Mouse (Mus musculus): Measurements from ENCODE around the gene Fbxw10.

DNA sequence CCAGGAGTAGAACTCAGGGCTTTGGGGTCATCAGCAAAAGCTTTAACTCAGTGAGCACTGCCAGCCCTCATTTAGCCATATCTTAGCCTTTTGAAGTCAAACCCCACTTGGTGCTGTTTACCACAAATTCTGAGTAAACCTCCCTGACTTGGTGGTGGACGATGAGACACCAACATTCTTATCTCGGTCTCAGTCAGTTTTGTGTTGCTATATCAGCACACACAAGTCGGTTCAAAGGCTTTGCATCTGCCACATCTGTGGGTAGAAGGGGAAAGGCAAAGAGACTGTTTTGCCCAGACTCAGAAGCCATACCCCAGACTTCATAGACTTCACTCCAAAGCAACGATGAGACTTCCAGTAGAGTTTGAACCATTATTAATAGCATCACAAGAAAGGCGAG lies 2.3 kb upstream of the Fbxw10 start:
- TF ChIP-seq POLR2AphosphoS2 (IDR thresholded peaks at IDR 0.05; ENCODE audit: low read length) (no peak), USF2 (IDR thresholded peaks at IDR 0.05; ENCODE audit: borderline replicate concordance in 1 of 2, insufficient read depth in 1 of 2, low read depth in 1 of 2, low read length in 2 of 2) (no peak), EP300 (IDR thresholded peaks at IDR 0.05; ENCODE audit: low read depth in 1 of 2, low read length in 2 of 2) (no peak), TCF12 (IDR thresholded peaks at IDR 0.05; ENCODE audit: low read depth, low read length) (no peak), MAX (IDR thresholded peaks at IDR 0.05; ENCODE audit: low read length) (no peak), USF1 (IDR thresholded peaks at IDR 0.05; ENCODE audit: low read depth, low read length) (no peak), CTCF (IDR thresholded peaks at IDR 0.05 in 2 of 3, conservative IDR thresholded peaks at IDR 0.05 in 1 of 3; ENCODE audit: control insufficient read depth in 1 of 3, insufficient read depth in 1 of 3, low read depth in 2 of 3, low read length in 3 of 3, poor library complexity in 1 of 3, severe bottlenecking in 1 of 3) (no peak), POLR2A (IDR thresholded peaks at IDR 0.05; ENCODE audit: control insufficient read depth in 1 of 2, insufficient read depth in 1 of 2, low read depth in 1 of 2, low read length in 2 of 2, poor library complexity in 1 of 2) (no peak), UBTF (IDR thresholded peaks at IDR 0.05; ENCODE audit: borderline replicate concordance, insufficient read depth, low read depth, low read length) (no peak), GABPA (IDR thresholded peaks at IDR 0.05; ENCODE audit: low read depth, low read length) (no peak), E2F4 (IDR thresholded peaks at IDR 0.05; ENCODE audit: borderline replicate concordance, low read depth, low read length) (no peak)

Data from MEL (cell line).